Mouse (Mus musculus) midbrain, embryonic 16.5 days (tissue): Measurements from ENCODE around the gene Smlr1. TPM values are rescaled to one million over a fixed set of nuclear protein-coding genes. Genes with fewer than 3 reads are reported as not detected.

Experiments used
- ATAC-seq: fragments of 200-750 bp; cut with Nextera tagmentation; 2 replicates; pipeline ENCODE4 v1.8.0; 2017; ENCODE audit warnings: moderate TSS enrichment
- H3K27ac ChIP-seq: fragments of 300-500 bp; sonication (generic); 2 replicates; pipeline ENCODE4 v1.5.1; 2014; ENCODE audit warnings: mild to moderate bottlenecking, low read length, mixed read lengths
- H3K27me3 ChIP-seq: fragments of 300-500 bp; sonication (generic); 2 replicates; pipeline ENCODE4 v1.6.1; 2014; ENCODE audit warnings: low read depth, low read length, mixed read lengths; ENCODE audit not compliant: control insufficient read depth, insufficient read depth
- H3K36me3 ChIP-seq: fragments of 300-500 bp; sonication (generic); 2 replicates; pipeline ENCODE4 v1.6.1; 2014; ENCODE audit warnings: mild to moderate bottlenecking, low read length, moderate library complexity, mixed read lengths; ENCODE audit not compliant: control insufficient read depth, insufficient read depth
- H3K4me1 ChIP-seq: fragments of 300-500 bp; sonication (generic); 2 replicates; pipeline ENCODE4 v1.6.1; 2014; ENCODE audit warnings: mild to moderate bottlenecking, low read length, mixed read lengths; ENCODE audit not compliant: control insufficient read depth, insufficient read depth
- H3K4me2 ChIP-seq: fragments of 300-500 bp; sonication (generic); 2 replicates; pipeline ENCODE4 v1.6.1; 2014; ENCODE audit warnings: mild to moderate bottlenecking, low read length, mixed read lengths
- H3K4me3 ChIP-seq: fragments of 300-500 bp; sonication (generic); 2 replicates; pipeline ENCODE4 v1.5.1; 2014; ENCODE audit warnings: low read depth, mild to moderate bottlenecking, low read length, moderate library complexity, mixed read lengths
- H3K9ac ChIP-seq: fragments of 300-500 bp; sonication (generic); 2 replicates; pipeline ENCODE4 v1.6.1; 2014; ENCODE audit warnings: low read depth, low read length, mixed read lengths
- H3K9me3 ChIP-seq: fragments of 300-500 bp; sonication (generic); replicated peaks from 2 replicates; pipeline ENCODE4 v1.6.1; 2014; ENCODE audit warnings: mild to moderate bottlenecking, low read length, mixed read lengths; ENCODE audit not compliant: control insufficient read depth, poor library complexity, severe bottlenecking
- WGBS: fragments of 180-500 bp; shearing (Covaris S2); extraction: QIAGEN DNeasy Blood & Tissue Kit; methylation state at CpG from one replicate; pipeline ENCODE4 v1.1.7; 2014; 5-methylcytosine and 5-hydroxymethylcytosine counted together
- polyA plus RNA-seq: library from polyadenylated mRNA; unstranded; fragments of >200 nt; fragmentation: Nextera tagmentation; extraction: Ambion mirVana; gene quantifications from 2 replicates; pipeline ENCODE4 v1.2.1, GENCODE M21; 2015

Gene Smlr1
- polyA plus RNA-seq, 1 experiment from 2014 or later, result 0.13 TPM

GRCm38 (mm10) chr10:25520428-25520827 lies 15.6 kb downstream of the Smlr1 start:
- 90% methylated on average over 5 of the region's 5 CpGs for WGBS
- no peak for ATAC-seq

GRCm38 (mm10) chr10:25519954-25520353 lies 16.1 kb downstream of the Smlr1 start:
- Histone ChIP-seq H3K4me1 (no peaks in the 10 kb centered on the region), H3K36me3 (0 out of 2 replicates have a peak, but pooled peaks cover 2% of the 10 kb centered on the region), H3K27ac (no peak overlapping the region), H3K9me3 (no peaks in the 10 kb centered on the region), H3K9ac (no peak overlapping the region), H3K27me3 (no peaks in the 10 kb centered on the region), H3K4me2 (no peak overlapping the region), H3K4me3 (no peak overlapping the region)
- 74% methylated on average over 3 of the region's 3 CpGs for WGBS
- ATAC-seq, result no peak

More at GRCm38 (mm10) chr10:25520428-25520827, 15.6 kb downstream of the Smlr1 start:
- H3K27me3 ChIP-seq, result no peaks in the 10 kb centered on the region
- H3K4me1 ChIP-seq, result no peaks in the 10 kb centered on the region
- no peak overlapping the region for H3K27ac ChIP-seq
- H3K9me3 ChIP-seq, result no peaks in the 10 kb centered on the region
- no peak overlapping the region for H3K9ac ChIP-seq
- H3K4me3 ChIP-seq, result no peak overlapping the region
- H3K4me2 ChIP-seq, result no peak overlapping the region
- 0 out of 2 replicates have a peak, but pooled peaks cover 2% of the 10 kb centered on the region for H3K36me3 ChIP-seq

- ATAC-seq, result no peak
- H3K4me2 ChIP-seq, result no peak overlapping the region
- H3K27me3 ChIP-seq, result no peaks in the 10 kb centered on the region
- H3K27ac ChIP-seq, result no peak overlapping the region
- H3K9me3 ChIP-seq, result no peaks in the 10 kb centered on the region
- H3K36me3 ChIP-seq, result 0 out of 2 replicates have a peak, but pooled peaks cover 2% of the 10 kb centered on the region
- WGBS, result 78% methylated on average over 1 of the region's 1 CpGs
- H3K9ac ChIP-seq, result no peak overlapping the region
- H3K4me1 ChIP-seq, result no peaks in the 10 kb centered on the region
- no peak overlapping the region for H3K4me3 ChIP-seq
These were observed 22.2 kb downstream of the Smlr1 start for GRCm38 (mm10) chr10:25513821-25514220.

GRCm38 (mm10) chr10:25503250-25503649 lies 32.8 kb downstream of the Smlr1 start:
- no peak overlapping the region for H3K4me2 ChIP-seq
- WGBS, result 76% methylated on average over 5 of the region's 5 CpGs

GRCm38 (mm10) chr10:25499323-25500071 lies 36.6 kb downstream of the Smlr1 start:
- Histone ChIP-seq H3K36me3 (no peaks in the 10 kb centered on the region), H3K4me2 (no peak overlapping the region), H3K9me3 (no peaks in the 10 kb centered on the region), H3K27me3 (no peaks in the 10 kb centered on the region), H3K4me3 (no peak overlapping the region), H3K27ac (no peak overlapping the region), H3K9ac (no peak overlapping the region), H3K4me1 (no peaks in the 10 kb centered on the region)
- 64% methylated on average over 10 of the region's 10 CpGs for WGBS
- no peak for ATAC-seq

More at GRCm38 (mm10) chr10:25503250-25503649, 32.8 kb downstream of the Smlr1 start:
- Histone ChIP-seq H3K27me3 (no peaks in the 10 kb centered on the region), H3K4me1 (no peaks in the 10 kb centered on the region), H3K27ac (no peak overlapping the region), H3K4me3 (no peak overlapping the region), H3K9ac (no peak overlapping the region), H3K9me3 (no peaks in the 10 kb centered on the region), H3K36me3 (no peaks in the 10 kb centered on the region)
- no peak for ATAC-seq

GRCm38 (mm10) chr10:25488456-25488855 lies 47.6 kb downstream of the Smlr1 start:
- Histone ChIP-seq H3K27me3 (no peaks in the 10 kb centered on the region), H3K4me2 (no peak overlapping the region), H3K4me1 (no peaks in the 10 kb centered on the region), H3K4me3 (no peak overlapping the region), H3K9ac (no peak overlapping the region), H3K27ac (no peak overlapping the region), H3K36me3 (no peaks in the 10 kb centered on the region), H3K9me3 (no peaks in the 10 kb centered on the region)
- 24% methylated on average over 1 of the region's 1 CpGs for WGBS
- no peak for ATAC-seq

- Histone ChIP-seq H3K4me1 (no peaks in the 10 kb centered on the region), H3K4me2 (no peak overlapping the region), H3K27ac (no peak overlapping the region), H3K9me3 (no peaks in the 10 kb centered on the region), H3K36me3 (no peaks in the 10 kb centered on the region), H3K9ac (no peak overlapping the region), H3K4me3 (no peak overlapping the region), H3K27me3 (no peaks in the 10 kb centered on the region)
- 60% methylated on average over 5 of the region's 5 CpGs for WGBS
- ATAC-seq, result no peak
These were observed 53.3 kb downstream of the Smlr1 start for GRCm38 (mm10) chr10:25482791-25483190.

GRCm38 (mm10) chr10:25479716-25480115 lies 56.4 kb downstream of the Smlr1 start:
- no peak overlapping the region for H3K27ac ChIP-seq
- H3K27me3 ChIP-seq, result no peaks in the 10 kb centered on the region
- WGBS, result 96% methylated on average over 3 of the region's 3 CpGs

More at GRCm38 (mm10) chr10:25479716-25480115, 56.4 kb downstream of the Smlr1 start:
- Histone ChIP-seq H3K4me2 (no peak overlapping the region), H3K4me1 (no peaks in the 10 kb centered on the region), H3K9me3 (no peaks in the 10 kb centered on the region), H3K36me3 (no peaks in the 10 kb centered on the region), H3K4me3 (no peak overlapping the region), H3K9ac (no peak overlapping the region)
- no peak for ATAC-seq
